Mouse (Mus musculus) testis, adult 2 months (tissue): Measurements from ENCODE around the gene Apbb1ip.

Source experiments
- CTCF ChIP-seq: fragments of 200-500 bp; IDR thresholded peaks from 2 replicates; pipeline ENCODE4 v1.5.1; 2012; ENCODE audit warnings: low read depth, mild to moderate bottlenecking, inconsistent platforms, low read length, moderate library complexity; ENCODE audit not compliant: control insufficient read depth, insufficient read depth, insufficient replicate concordance
- POLR2A ChIP-seq: fragments of 200-500 bp; IDR thresholded peaks from 2 replicates; pipeline ENCODE4 v1.6.1; 2012; ENCODE audit warnings: low read depth, mild to moderate bottlenecking, inconsistent platforms, low read length, moderate library complexity; ENCODE audit not compliant: control insufficient read depth

GRCm38 (mm10) chr2:22788658-22789057 is 14.8 kb downstream of the Apbb1ip start:
- no peak for TF ChIP-seq CTCF
- no peak for TF ChIP-seq POLR2A
